Mouse (Mus musculus) kidney, adult 8-10 months (tissue): ENCODE measurements at regions not wholly inside any gene's neighbourhood (a gene's known extent, or its start where the extent isn't known, plus 50 kb on each side); places are given as distances from the start of the nearest gene placed in this dataset.

Experiments
- DNase-seq, 2 experiments: peaks; one replicate each; pipeline ENCODE4 v3.0.0; 2022

- no peak for DNase-seq
Observed at GRCm38 (mm10) chr14:118318524-118318923, 51.8 kb downstream of the Gm9376 start.

- no peak for DNase-seq
Observed at GRCm38 (mm10) chr14:118320101-118320500, 53.3 kb downstream of the Gm9376 start.

- no peak for DNase-seq
Observed at GRCm38 (mm10) chr14:118321083-118321482, 54.3 kb downstream of the Gm9376 start.

DNA sequence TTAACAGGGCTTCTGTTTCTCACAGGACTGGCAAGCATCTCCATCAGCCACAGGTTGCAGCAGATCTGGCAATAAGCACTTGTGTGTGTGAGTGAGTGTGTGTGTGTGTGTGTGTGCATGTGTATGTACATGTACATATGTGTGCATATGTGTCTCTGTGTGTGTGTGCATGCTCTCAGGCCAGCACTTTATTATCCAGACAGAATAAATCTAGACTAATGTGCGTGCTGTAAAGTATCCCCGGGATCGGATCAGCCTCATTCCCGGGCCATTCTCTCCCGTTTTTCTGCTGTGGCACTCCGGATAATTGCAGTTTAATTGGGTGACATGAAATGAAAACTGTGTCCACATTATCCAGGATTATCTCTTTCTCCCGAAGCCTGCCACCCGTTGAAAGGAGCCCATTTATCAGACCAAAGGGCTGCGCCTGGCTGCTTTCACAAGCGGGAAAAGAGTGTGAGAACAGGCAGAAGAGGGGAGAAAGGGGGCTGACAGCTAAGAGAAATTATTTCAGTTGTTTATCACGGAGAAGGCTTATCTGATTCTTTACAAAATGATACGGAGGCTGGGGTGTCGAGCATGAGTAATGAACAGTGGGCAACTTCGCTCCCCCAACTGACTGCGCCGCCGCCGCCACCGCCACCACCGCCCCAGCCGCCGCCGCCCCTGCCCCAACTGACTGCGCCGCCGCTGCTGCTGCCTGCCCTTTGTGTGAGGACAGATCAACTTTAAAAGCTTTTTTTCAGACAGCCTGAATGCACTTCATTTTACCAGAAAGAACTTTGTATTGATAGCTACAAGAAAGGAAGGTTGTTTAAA is 55.5 kb downstream of the Gm9376 start:
- no peak for DNase-seq

DNA sequence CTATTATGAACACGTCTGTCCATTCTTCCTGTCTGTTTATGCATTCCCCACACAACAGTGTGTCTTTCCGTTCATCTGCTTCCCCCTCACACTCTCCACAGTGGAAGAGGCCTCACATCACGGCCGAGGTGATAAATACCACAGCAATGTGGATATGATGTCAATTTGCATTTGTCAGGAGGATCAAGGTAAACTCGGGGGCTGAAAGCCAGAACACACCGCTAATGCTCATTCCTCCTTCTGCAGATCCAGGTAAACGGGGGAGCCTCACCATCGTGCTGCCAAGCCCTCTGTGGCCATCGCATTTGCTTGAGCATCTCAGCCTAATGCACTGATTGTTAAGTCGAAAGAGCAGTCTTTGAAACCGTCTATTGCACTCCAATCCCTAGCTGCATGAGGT is 56.1 kb downstream of the Gm9376 start:
- no peak for DNase-seq

DNA sequence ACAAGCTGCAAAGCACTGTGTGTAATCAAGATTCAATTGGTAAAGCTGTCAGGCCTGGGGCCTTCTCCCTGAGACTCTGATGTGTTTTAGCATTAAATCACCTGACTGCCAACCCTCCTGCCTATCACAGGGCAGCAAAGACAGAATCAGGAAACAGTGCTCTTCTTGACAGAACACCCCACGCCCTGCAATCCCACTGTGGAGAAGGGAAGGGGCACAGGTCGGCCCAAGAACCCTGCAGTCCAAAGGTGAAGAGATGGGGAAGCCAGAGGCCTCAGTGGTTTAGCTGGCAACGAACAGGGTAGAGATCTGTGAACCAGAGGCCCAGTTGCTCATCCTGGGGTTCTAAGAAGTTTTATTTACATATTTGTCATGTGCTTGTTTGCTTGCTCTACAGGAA is 71.3 kb downstream of the Gm9376 start:
- DNase-seq: no peak

- DNase-seq: no peak
Observed at GRCm38 (mm10) chr14:118362931-118363330, 96.2 kb downstream of the Gm9376 start.

DNA sequence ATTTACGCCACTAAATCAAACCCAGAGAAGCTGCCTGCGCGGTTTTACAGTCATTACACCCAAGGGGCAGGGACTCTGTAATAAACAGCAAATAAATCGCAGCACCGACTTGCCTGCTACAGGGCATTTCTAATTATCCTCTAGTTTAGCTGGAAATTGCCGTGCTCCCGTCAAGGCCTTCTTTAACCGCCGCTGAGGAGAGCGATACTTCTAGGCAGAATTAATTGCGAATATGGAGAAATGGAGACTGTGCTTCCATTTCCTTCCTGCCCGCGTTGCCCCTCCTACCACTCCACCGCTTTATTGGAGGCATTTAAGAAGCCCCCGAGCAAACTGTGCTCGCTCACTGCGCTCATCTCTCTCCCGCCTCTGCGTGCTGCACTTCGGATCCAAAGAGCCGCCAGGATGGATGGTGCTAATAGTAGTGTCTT is 96.6 kb downstream of the Gm9376 start:
- no peak for DNase-seq

- no peak for DNase-seq
Observed at GRCm38 (mm10) chr14:118366522-118366921, 99.8 kb downstream of the Gm9376 start.

DNA sequence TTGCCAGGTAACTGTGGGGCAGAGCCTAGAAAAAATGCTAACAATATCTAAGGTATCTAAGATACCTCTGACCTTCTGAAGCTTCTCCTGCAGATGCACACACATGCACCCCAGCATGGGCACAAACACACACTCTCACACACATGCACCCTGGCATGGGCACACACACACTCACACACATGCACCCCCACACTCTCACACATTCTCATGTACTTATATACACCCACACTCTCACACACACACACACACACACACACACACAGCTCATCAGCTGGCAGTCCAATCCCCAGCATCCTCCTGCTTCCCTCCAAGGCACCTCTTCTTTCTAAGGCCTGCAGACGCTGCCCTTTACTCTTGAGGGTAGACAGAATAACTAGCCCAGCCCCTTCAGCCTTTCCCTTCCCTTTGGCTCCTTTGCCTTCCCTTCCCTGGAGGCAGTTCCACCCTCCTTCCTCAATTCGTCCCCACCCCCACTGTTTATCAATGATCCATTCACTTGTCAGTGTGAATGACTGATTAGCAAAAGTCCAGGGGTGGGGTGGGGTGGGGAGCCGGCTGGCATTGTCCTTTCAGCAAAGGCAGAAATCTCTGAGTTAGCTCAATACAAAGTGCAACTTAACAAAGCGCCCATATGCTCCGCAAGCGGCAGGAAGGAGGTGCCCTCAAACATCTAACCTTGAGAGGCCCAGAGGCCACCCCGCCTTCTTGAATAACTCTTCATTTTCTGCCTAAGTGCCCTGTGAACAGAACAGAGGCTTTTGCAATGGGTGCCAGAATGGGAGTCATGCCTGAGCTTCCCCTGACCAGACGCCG is 102.1 kb downstream of the Gm9376 start:
- peak; percentile 17 to 24 for DNase-seq

DNA sequence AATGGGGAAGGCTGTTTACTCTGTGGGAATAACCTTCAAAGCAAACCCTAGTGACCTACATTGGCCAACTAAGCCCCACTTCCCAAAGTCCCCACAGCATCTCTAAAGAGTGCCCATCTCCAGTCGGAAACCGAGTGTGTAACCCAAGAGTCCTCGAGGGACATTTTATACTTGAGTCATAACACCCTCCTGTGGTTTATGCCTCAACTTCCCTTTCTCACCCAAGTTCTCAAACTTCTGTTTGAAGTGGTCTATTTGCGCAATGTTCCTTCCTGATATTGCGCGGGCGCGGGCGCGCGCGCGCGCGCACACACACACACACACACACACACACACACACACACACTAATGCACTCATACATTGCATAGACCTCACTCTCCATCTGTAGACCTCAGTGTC is 104.6 kb downstream of the Gm9376 start:
- no peak for DNase-seq

- no peak for DNase-seq
Observed at GRCm38 (mm10) chr14:118374819-118375520, 108.2 kb downstream of the Gm9376 start.

GRCm38 (mm10) chr14:118375641-118376040 is 108.9 kb downstream of the Gm9376 start:
- no peak for DNase-seq

GRCm38 (mm10) chr14:118379624-118380023 is 112.9 kb downstream of the Gm9376 start:
- no peak for DNase-seq

- DNase-seq: peak in 1 of 2 experiments; percentile 1
Observed at GRCm38 (mm10) chr14:118385529-118385932, 118.8 kb downstream of the Gm9376 start.

DNA sequence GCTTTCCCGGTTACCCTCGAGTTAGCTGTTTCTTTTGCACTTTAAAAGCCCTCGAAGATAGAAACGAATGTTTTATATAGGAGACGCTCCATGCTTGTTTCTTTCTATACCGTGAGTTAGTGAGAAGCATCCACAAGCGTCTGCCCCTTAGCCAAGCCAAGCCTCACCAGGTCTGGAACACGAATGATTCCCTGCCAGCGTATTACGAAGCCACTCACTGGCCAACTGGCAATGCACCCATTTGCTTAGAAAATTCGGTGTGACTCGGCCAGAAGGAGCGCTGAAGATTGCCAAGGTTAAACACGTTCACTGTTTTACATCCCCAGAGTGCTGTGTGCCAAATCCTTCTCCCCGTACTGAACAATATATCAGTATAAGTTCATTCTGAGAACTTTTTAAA is 121.3 kb downstream of the Gm9376 start:
- no peak for DNase-seq

GRCm38 (mm10) chr14:118390790-118391189 is 124.0 kb downstream of the Gm9376 start:
- peak; percentile 72 to 76 for DNase-seq

DNA sequence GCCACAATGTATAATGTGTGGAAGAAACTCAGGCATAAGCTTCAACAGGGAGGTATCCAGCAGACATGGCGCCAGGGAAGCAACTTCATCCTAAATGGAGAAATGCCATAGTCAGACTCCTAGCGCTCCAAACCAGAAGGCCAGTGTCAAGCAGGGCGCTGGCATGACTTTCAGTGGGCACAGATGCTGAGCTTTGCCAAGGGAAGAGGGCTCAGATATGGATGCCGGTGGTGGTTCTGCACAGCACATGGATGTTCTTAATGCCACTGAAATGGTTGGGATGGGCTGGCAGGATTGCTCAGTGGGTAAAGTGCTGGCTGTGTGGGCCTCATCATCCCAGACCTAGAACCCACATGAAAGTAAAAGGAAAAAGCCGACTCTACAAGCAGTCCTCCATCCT is 124.8 kb downstream of the Gm9376 start:
- no peak for DNase-seq

DNA sequence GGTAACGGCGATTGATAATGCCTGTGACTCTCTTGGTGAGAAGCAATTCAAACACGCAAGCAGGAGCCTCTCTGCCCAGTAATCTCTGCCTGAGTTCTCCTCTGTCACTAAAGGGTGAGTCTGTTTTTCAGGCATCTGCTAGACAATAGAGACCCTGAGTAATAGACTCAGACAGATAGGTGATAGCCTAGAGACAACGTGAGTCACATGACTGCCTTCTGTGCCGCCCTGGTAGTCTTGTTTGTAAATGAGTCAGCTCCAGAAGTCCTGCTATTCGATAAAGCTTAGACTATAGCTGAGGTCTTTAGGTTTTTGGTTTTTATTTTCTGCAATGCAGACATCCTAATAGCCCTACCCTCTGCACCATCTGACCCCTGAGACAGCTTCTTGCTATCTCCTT is 126.9 kb downstream of the Gm9376 start:
- DNase-seq: no peak

DNA sequence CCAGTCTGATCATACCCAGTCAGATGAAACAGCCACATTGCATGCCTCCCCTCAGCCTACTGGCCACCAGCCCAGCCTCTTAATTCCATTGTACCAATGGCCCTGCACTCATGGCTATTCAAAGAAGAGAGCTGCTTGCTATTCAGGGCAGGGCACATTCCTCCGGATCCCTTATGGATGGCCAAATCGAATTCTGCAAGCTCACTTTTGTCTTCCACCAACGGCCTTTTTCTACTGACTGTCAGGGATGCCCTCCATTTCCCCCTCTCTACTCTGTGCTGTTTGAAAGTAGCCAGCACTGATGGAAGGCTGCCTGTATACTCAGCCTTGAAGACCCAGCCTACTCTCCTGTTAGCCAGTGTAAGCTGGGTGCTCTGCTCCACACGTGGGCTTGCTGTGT is 147.5 kb downstream of the Gm9376 start:
- DNase-seq: no peak

DNA sequence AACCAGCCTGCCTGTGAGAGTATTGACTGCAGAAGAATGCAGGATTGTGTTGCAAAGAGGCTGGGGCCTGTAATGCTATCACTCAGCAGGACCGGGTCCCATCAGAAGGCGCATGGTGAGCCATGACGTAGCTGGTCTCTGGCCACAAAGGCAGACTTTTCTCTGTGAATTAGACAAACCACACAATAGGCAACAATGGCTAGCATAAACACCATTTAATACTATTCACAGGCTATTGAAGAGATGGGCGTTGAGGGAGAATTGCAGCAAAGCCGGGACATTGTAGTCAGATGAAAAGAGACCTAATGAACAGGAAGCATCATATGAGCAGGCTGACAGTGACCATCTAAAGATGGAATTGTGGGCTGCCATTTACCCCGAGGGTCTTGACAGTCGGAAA is 149.4 kb downstream of the Gm9376 start:
- DNase-seq: no peak

DNA sequence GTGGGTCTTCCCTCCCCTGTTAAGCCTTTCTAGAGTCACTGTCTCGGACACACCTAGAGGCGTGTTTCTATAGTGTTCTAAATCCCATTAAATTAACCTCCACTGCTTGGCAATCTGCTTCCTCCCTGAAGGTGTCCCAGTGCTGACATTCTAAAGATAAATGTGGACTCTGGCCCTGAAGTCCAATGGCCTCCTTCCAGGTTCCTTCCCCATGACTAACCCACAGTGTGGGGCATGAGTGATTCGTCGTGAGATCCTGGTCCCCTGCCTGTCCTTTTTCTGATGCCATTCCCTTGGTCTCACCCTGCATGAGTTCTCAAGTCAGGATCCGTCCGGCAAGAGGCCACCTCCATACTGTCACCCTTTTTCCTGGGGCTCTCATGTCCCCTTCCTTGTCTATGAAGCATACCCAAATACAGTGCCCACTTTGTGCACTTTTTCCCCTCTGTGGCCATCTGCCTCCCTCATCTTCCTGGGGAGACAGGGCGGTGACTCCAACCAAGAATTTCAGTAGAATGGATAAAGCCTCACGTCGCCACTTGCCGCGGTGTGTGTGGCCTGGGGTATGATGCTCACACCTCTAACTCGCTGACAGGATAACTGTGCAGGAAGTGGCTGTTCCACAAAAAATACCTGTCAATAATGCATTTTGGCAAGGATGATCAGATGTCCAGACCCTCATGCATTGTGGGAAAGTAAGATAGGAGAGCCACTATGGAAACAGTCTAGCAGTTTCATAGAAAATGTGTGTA is 152.9 kb downstream of the Gm9376 start:
- no peak for DNase-seq
